Mouse (Mus musculus) embryonic facial prominence, embryonic 13.5 days (tissue): ENCODE results near the gene Rnf130. TPM values are rescaled to one million over a fixed set of nuclear protein-coding genes. Genes with fewer than 3 reads are reported as not detected.

ENCODE experiments used
- ATAC-seq: fragments of 200-750 bp; cut with Nextera tagmentation; 2 replicates; pipeline ENCODE4 v1.8.0; 2017; ENCODE audit warnings: low read depth; ENCODE audit not compliant: insufficient number of reproducible peaks, insufficient read depth, low FRiP score, low TSS enrichment
- H3K27ac ChIP-seq: fragments of 300-500 bp; sonication (generic); 2 replicates; pipeline ENCODE4 v1.5.1; 2015; ENCODE audit warnings: moderate library complexity, mild to moderate bottlenecking, inconsistent platforms
- H3K27me3 ChIP-seq: fragments of 300-500 bp; sonication (generic); 2 replicates; pipeline ENCODE4 v1.6.1; 2015; ENCODE audit warnings: mild to moderate bottlenecking, inconsistent platforms
- H3K36me3 ChIP-seq: fragments of 300-500 bp; sonication (generic); 2 replicates; pipeline ENCODE4 v1.6.1; 2015; ENCODE audit warnings: mild to moderate bottlenecking, inconsistent platforms
- H3K4me1 ChIP-seq: fragments of 300-500 bp; sonication (generic); 2 replicates; pipeline ENCODE4 v1.6.1; 2015; ENCODE audit warnings: inconsistent platforms
- H3K4me2 ChIP-seq: fragments of 300-500 bp; sonication (generic); 2 replicates; pipeline ENCODE4 v1.6.1; 2015; ENCODE audit warnings: moderate library complexity, mild to moderate bottlenecking, inconsistent platforms
- H3K4me3 ChIP-seq: fragments of 300-500 bp; sonication (generic); 2 replicates; pipeline ENCODE4 v1.5.1; 2015; ENCODE audit warnings: mild to moderate bottlenecking, inconsistent platforms
- H3K9ac ChIP-seq: fragments of 300-500 bp; sonication (generic); 2 replicates; pipeline ENCODE4 v1.6.1; 2015; ENCODE audit warnings: mild to moderate bottlenecking, inconsistent platforms
- H3K9me3 ChIP-seq: fragments of 300-500 bp; sonication (generic); 2 replicates; pipeline ENCODE4 v1.6.1; 2016; ENCODE audit warnings: inconsistent platforms
- WGBS: fragments of 180-500 bp; shearing (Covaris S2); methylation state at CpG from one replicate; pipeline ENCODE4 v1.1.7; 2015; ENCODE audit warnings: mixed read lengths; 5-methylcytosine and 5-hydroxymethylcytosine counted together
- polyA plus RNA-seq: library from polyadenylated mRNA; unstranded; fragments of >200 nt; fragmentation: Nextera tagmentation; extraction: Ambion mirVana; gene quantifications from 2 replicates; pipeline ENCODE4 v1.2.1, GENCODE M21; 2015

Rnf130 gene
- polyA plus RNA-seq, 1 experiment from 2014 or later: 75.4 TPM

DNA sequence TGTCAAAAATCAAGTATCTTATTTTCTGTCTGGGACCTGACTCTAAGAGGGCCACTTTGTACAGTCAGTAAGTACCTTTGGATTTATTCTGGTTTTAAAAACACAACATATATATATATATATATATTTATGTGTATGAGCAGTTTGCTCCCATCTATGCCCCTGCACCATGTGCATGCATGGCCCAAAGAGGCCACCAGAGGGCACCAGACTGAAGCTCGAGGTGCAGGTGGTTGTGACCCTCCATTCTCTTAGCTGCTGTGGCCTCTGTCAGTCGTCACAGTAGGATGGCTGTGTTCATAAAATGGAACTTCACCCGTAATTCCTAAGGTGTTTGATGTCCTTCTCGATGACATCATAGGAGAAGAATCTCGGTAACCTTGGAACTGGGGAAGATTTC is 89.2 kb downstream of the Rnf130 start:
- no peaks in the 10 kb centered on the region for H3K9me3 ChIP-seq
- 24% methylated on average over 5 of the region's 5 CpGs for WGBS
- H3K9ac ChIP-seq: no peak overlapping the region
- no peak overlapping the region for H3K27ac ChIP-seq
- no peak overlapping the region for H3K4me3 ChIP-seq
- no peaks in the 10 kb centered on the region for H3K4me1 ChIP-seq
- no peaks in the 10 kb centered on the region for H3K27me3 ChIP-seq
- no peak overlapping the region for H3K4me2 ChIP-seq
- peaks cover 8% of the 10 kb centered on the region for H3K36me3 ChIP-seq
- ATAC-seq: no peak

- WGBS: 95% methylated on average over 8 of the region's 8 CpGs
- no peak overlapping the region for H3K4me2 ChIP-seq
- H3K4me1 ChIP-seq: no peaks in the 10 kb centered on the region
- no peak overlapping the region for H3K4me3 ChIP-seq
- no peak overlapping the region for H3K9ac ChIP-seq
- no peak overlapping the region for H3K27ac ChIP-seq
- no peak for ATAC-seq
- no peaks in the 10 kb centered on the region for H3K27me3 ChIP-seq
- peaks cover 15% of the 10 kb centered on the region for H3K36me3 ChIP-seq
- no peaks in the 10 kb centered on the region for H3K9me3 ChIP-seq
Measured at GRCm38 (mm10) chr11:50122631-50123081, 97.5 kb downstream of the Rnf130 start.

DNA sequence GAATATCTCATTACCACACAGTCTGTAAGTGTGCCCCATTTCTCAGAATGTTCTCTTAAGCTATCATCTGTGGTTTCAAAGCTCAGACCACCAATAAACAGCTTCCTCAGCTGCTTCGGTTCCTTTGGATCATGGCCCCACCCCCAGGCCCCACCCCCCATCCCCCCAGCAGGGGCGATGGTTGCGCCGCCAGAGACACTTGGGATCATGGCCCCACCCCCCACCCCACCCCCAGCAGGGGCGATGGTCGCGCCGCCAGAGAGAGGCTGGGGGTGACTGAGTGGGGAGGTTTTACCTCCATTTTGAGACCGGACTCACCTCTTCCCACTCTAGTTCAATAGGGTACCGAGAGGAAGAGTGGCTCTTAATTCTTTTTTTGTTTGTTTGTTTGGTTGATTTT is 102.6 kb downstream of the Rnf130 start:
- Histone ChIP-seq H3K4me2 (peak overlapping the region; percentile 54), H3K9ac (peak overlapping the region; percentile 58; the same call in 1 of the 2 replicates), H3K4me1 (peaks cover 19% of the 10 kb centered on the region), H3K9me3 (no peaks in the 10 kb centered on the region), H3K4me3 (peak overlapping the region; percentile 27), H3K36me3 (no peaks in the 10 kb centered on the region), H3K27me3 (no peaks in the 10 kb centered on the region), H3K27ac (no peak overlapping the region)
- 6% methylated on average over 10 of the region's 10 CpGs for WGBS
- ATAC-seq: no peak

- ATAC-seq: peak; percentile 85
Measured at GRCm38 (mm10) chr11:50130811-50131766, 105.9 kb downstream of the Rnf130 start, which contains the start of gene Tbc1d9b. Gene Tbc1d9b, plus strand, starts transcription at chr11:50131396.

GRCm38 (mm10) chr11:50131801-50132201 is 106.7 kb downstream of the Rnf130 start:
- no peaks in the 10 kb centered on the region for H3K27me3 ChIP-seq
- peak overlapping the region; percentile 92 for H3K4me2 ChIP-seq
- peak overlapping the region; percentile 91 for H3K4me3 ChIP-seq
- H3K27ac ChIP-seq: peak overlapping the region; percentile 78; the same call in 1 of the 2 replicates
- H3K9me3 ChIP-seq: no peaks in the 10 kb centered on the region
- peaks cover 19% of the 10 kb centered on the region for H3K36me3 ChIP-seq
- ATAC-seq: 0 out of 2 replicates have a peak, but pooled peaks have one; percentile 7
- H3K4me1 ChIP-seq: peaks cover 19% of the 10 kb centered on the region
- WGBS: 16% methylated on average over 10 of the region's 10 CpGs
- peak overlapping the region; percentile 99 for H3K9ac ChIP-seq

More at GRCm38 (mm10) chr11:50130811-50131766, 105.9 kb downstream of the Rnf130 start, which contains the start of gene Tbc1d9b:
- Histone ChIP-seq H3K4me1 (peaks cover 19% of the 10 kb centered on the region), H3K9me3 (no peaks in the 10 kb centered on the region), H3K4me2 (peak within 1 kb of the TSS; percentile 92), H3K4me3 (peak within 1 kb of the TSS; percentile 91), H3K9ac (peak within 1 kb of the TSS; percentile 99), H3K27me3 (no peaks in the 10 kb centered on the region), H3K27ac (peak within 1 kb of the TSS; percentile 78), H3K36me3 (peaks cover 12% of the 10 kb centered on the region)
- under 1% methylated on average over 72 of the region's 77 CpGs for WGBS

DNA sequence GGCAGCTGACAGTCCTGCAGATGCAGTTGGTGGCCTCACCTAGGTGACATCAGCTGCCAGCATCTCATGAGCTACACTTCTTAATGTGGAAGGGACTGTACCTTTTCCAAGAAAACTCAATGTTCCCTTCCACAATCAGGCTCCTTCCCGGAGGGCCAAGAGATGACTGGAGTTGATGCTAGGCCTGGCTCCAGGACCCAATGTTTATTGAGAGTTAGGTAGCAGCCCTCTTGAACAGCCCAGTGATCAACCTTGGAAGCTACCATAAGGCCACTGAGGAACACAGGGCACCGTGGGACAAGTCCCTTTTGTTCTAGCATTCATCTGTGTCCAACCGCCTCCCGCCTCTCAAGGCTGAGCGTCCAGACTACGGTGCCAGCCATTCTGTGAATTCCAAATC is 107.1 kb downstream of the Rnf130 start:
- no peak overlapping the region for H3K27ac ChIP-seq
- no peaks in the 10 kb centered on the region for H3K27me3 ChIP-seq
- peak overlapping the region; percentile 92 for H3K4me2 ChIP-seq
- H3K36me3 ChIP-seq: peaks cover 23% of the 10 kb centered on the region
- no peaks in the 10 kb centered on the region for H3K9me3 ChIP-seq
- peak overlapping the region; percentile 91 for H3K4me3 ChIP-seq
- no peak for ATAC-seq
- peaks cover 19% of the 10 kb centered on the region for H3K4me1 ChIP-seq
- 88% methylated on average over 6 of the region's 6 CpGs for WGBS
- peak overlapping the region; percentile 99 for H3K9ac ChIP-seq

- no peak for ATAC-seq
- Histone ChIP-seq H3K27me3 (no peaks in the 10 kb centered on the region), H3K9ac (no peak overlapping the region), H3K9me3 (no peaks in the 10 kb centered on the region), H3K4me1 (peaks cover 16% of the 10 kb centered on the region), H3K27ac (no peak overlapping the region), H3K36me3 (peaks cover 44% of the 10 kb centered on the region), H3K4me3 (no peak overlapping the region), H3K4me2 (no peak overlapping the region)
- 66% methylated on average over 10 of the region's 10 CpGs for WGBS
Measured at GRCm38 (mm10) chr11:50134136-50134859, 109.2 kb downstream of the Rnf130 start.

DNA sequence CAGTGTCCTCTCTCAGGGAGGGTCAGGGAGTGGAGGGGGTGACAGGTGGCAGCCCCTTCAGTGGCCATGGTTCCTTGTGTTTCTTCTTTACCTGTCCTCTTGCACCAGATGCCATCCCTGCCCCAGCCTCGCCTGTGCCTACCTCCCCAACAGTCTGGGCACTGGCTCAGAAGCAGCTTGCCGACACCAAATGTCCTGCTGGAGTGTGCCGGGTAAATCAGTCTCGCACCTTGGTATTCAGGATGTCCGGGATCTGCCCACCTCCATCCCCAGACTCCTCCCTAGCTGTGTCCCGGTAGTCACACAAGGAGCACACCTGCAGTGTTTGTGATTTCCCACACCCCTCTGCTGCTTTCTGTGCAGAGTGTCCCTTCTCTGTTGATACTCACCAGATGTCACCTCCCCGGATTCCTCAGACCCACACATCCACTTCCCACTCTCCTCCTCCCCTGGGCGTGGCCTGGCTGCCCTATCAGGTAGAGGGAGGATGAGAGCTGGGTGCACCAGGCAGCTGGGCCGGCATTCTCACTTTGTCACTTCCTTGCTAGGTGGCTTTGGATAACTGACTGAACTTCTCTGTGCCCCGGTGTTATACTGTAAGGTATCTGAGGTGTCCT is 113.2 kb downstream of the Rnf130 start:
- no peak for ATAC-seq
- Histone ChIP-seq H3K4me2 (no peak overlapping the region), H3K9ac (0 out of 2 replicates have a peak overlapping the region, but pooled peaks have one; percentile 11), H3K27me3 (no peaks in the 10 kb centered on the region), H3K4me3 (no peak overlapping the region), H3K36me3 (peaks cover 84% of the 10 kb centered on the region), H3K27ac (no peak overlapping the region), H3K9me3 (no peaks in the 10 kb centered on the region), H3K4me1 (no peaks in the 10 kb centered on the region)
- WGBS: 69% methylated on average over 10 of the region's 10 CpGs

GRCm38 (mm10) chr11:50139571-50139970 is 114.4 kb downstream of the Rnf130 start:
- H3K36me3 ChIP-seq: peaks cover 91% of the 10 kb centered on the region
- no peaks in the 10 kb centered on the region for H3K27me3 ChIP-seq
- no peaks in the 10 kb centered on the region for H3K4me1 ChIP-seq
- H3K9ac ChIP-seq: no peak overlapping the region
- no peak for ATAC-seq
- no peak overlapping the region for H3K27ac ChIP-seq
- no peaks in the 10 kb centered on the region for H3K9me3 ChIP-seq
- no peak overlapping the region for H3K4me3 ChIP-seq
- no peak overlapping the region for H3K4me2 ChIP-seq
- WGBS: 81% methylated on average over 7 of the region's 7 CpGs

- Histone ChIP-seq H3K36me3 (peaks cover 96% of the 10 kb centered on the region), H3K9ac (no peak overlapping the region), H3K27me3 (no peaks in the 10 kb centered on the region), H3K4me1 (no peaks in the 10 kb centered on the region), H3K9me3 (no peaks in the 10 kb centered on the region), H3K4me2 (no peak overlapping the region), H3K27ac (no peak overlapping the region), H3K4me3 (no peak overlapping the region)
- ATAC-seq: no peak
- 96% methylated on average over 3 of the region's 3 CpGs for WGBS
Measured at GRCm38 (mm10) chr11:50145529-50145928, 120.4 kb downstream of the Rnf130 start.

GRCm38 (mm10) chr11:50146121-50146520 is 121.0 kb downstream of the Rnf130 start:
- H3K9ac ChIP-seq: no peak overlapping the region
- H3K27ac ChIP-seq: no peak overlapping the region
- H3K4me3 ChIP-seq: no peak overlapping the region
- no peak for ATAC-seq
- H3K9me3 ChIP-seq: no peaks in the 10 kb centered on the region
- no peak overlapping the region for H3K4me2 ChIP-seq
- 94% methylated on average over 13 of the region's 13 CpGs for WGBS
- no peaks in the 10 kb centered on the region for H3K4me1 ChIP-seq
- H3K27me3 ChIP-seq: no peaks in the 10 kb centered on the region
- peaks cover 96% of the 10 kb centered on the region for H3K36me3 ChIP-seq
